Mouse (Mus musculus) skeletal muscle tissue, adult 2 months (tissue): ENCODE data around the gene Moap1.

Experiments
- DNase-seq: peaks from one replicate; pipeline ENCODE4 v3.0.0-alpha.2; 2012; ENCODE audit warnings: low read depth, low spot score

The Moap1 gene

GRCm38 (mm10) chr12:102705906-102706640, 37.4 kb downstream of the Moap1 start:
- no peak for DNase-seq

DNA sequence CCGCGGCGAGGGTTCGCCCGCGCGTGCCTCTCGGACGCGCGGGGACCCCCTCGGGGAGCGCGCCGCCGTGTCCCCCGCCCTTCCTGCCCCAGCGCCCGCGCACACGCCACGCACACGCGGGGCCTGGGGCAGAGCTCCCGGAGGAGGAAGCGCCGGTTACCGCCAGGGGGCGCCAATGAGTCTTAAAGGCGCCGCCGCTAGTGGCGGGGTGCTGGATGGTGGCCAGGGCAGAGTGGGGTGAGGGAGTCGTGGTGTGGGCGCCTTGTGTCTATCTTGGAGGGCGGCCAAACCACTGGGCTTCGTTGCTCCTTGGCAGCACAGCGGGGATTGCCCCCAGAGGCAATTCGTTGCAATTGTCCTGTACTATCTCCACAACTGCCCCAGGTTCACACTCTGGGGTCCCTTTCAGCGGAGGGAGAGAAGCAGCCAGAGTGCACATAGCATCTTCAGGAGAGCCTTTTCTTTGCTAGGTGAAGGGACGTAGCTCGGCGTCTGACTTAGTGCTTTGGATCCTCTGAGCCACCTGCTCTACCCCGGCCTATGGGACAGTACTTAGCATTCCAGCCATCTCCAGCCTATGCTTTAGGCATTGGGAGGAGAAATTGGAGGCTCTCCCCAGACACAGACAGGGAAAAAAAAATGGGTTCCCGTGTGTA, 38.1 kb downstream of the Moap1 start:
- DNase-seq, result peak; percentile 72

- DNase-seq, result no peak
Observed at GRCm38 (mm10) chr12:102704457-102705198, 38.8 kb downstream of the Moap1 start, which contains the start of gene Itpk1. Gene Itpk1, minus strand, starts transcription at chr12:102704930.

DNA sequence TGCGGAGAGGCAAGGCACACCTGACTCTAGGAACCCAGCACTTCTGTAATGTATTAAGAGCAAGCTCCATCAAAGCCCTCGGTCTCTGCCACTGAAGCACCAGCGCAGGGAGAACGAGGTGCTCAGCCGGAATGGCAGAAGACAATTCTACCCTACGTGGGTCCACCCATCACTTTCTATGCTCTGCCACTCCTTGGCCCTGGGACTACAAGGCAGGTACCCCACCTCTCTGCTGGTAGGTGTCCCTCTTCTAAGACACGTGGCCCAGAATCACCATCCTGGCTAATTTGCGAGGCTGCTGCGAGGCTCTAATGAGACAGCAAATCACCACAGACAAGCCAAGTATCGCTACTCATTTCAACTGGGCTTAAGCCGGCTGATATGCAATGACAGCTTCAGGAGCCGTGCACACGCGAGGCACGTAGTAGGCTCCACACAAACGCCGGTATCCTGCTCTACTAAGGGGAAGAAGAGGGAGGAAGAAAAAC, 39.5 kb downstream of the Moap1 start:
- no peak for DNase-seq

DNA sequence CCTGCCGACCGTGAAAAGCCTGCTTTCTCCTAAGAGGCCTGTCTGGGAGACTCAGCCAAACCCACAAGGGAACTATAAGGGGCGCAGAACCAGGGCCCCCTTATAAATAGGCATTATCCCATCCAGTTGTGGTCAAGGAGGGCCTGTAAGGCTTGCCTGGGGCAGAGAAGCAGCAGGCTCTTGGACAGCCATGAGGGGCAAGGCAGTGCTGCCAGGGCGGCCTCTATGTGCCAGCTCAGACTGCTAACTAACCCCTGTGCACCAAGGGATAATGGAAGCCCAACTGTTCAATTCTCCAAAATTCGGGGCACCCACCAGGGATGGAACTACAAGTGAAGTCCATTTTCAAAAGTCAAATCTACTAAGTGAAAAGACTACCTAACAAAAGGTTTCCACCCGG, 40.0 kb downstream of the Moap1 start:
- DNase-seq, result no peak

GRCm38 (mm10) chr12:102703111-102703412, 40.4 kb downstream of the Moap1 start:
- DNase-seq, result no peak

GRCm38 (mm10) chr12:102702356-102703110, 40.9 kb downstream of the Moap1 start:
- peak; percentile 57 for DNase-seq

DNA sequence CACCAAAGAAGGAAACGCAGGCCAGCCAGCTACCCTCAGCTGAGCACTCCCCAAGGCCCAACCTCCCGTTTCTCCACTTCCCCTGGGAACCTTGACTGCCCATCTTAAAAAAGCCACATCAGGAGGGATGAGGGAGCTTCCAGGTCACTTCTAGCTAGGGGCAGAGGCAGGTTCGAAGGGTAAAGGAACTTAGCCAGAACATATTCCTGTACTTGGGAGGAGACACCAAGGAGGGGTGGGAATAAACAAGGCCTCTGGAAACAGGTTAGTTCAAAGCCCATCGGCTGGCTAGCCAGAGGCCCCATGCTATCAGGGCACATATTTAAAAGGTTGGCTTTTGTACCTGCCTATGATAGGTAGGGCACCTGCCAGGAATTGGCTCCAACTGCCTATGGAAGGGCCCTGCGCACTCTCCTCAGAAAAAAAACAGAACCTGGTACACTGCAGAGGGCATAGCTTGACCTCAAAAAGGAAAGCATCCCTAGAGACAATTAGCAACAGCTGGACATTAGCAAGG, 41.7 kb downstream of the Moap1 start:
- DNase-seq, result no peak

GRCm38 (mm10) chr12:102700453-102700852, 43.0 kb downstream of the Moap1 start:
- DNase-seq, result no peak

DNA sequence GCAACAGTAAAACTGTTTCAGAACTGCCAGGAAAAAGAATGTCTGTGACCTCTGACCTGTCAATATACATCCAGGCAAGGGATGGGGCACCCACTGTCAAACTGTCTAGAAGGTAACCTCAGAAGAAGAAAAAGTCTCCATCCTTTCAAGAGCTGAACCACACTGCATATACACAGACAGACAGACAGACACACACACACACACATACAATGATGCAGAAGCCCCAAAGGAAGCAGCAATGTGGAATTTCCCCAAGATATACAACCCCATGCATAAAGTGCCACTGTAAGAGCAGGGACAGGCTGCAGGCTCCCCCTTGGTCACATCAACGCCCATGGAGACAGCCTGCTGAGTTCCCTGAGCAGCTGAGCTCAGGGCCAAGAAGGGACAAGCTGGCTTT, 44.3 kb downstream of the Moap1 start:
- no peak for DNase-seq

- no peak for DNase-seq
Observed at GRCm38 (mm10) chr12:102698089-102698684, 45.3 kb downstream of the Moap1 start.

DNA sequence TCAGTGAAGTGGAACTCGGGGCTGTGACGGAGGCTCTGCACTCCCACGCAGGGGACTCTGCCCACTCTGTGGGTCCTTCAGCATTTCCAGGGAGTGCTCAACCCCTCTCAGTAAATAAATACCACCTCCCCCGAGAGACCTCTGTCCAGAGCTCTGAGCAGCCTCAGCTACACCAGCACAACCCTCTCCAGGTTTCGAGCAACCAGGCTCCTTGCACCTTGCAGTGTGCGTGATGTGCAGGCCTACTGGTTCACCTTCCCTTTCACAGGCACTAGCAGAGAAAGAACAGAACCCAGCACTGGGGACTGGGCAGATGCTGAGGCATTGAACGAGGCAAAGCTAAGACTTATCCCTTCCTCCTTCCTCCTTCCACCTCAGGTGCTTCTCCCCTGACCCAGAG, 46.1 kb downstream of the Moap1 start:
- no peak for DNase-seq

GRCm38 (mm10) chr12:102696635-102697354, 46.7 kb downstream of the Moap1 start:
- no peak for DNase-seq

- no peak for DNase-seq
Observed at GRCm38 (mm10) chr12:102695369-102696239, 47.9 kb downstream of the Moap1 start.
